Mouse (Mus musculus): ENCODE data around the gene Osbpl10.

GRCm38 (mm10) chr9:114960844-114961243 is 17.5 kb upstream of the Osbpl10 start:
- TF ChIP-seq CTCF (IDR thresholded peaks at IDR 0.05; ENCODE audit: low read depth) = no peak
- TF ChIP-seq EP300 (IDR thresholded peaks at IDR 0.05; ENCODE audit: low read depth) = no peak

All from liver, postnatal 0 days (tissue).